Mouse (Mus musculus) thymus, postnatal 10 days (tissue): ENCODE results near the gene Msi2.

Experiments
- DNase-seq, 2 experiments: peaks; one replicate each; pipeline ENCODE4 v3.0.0; 2021; ENCODE audit warnings: low spot score in 2 of 2

Msi2 gene

DNA sequence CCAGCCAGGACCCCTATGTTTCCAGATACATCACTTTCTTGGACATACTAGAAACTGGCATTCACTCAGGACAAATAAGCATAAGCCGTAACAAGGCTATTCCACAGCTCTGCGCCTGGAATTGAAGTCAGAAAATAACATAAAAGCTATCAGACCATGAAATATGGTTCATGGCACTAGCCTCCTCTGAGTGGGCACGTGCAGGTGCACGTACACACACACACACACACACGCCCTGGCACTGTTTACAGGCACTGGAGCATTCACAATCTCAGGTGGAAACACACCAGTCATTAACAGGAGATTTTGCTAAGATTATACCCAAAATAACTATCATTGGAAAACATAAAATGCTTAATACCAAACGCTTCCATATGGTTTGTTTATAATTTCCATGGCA lies 81.4 kb downstream of the Msi2 start:
- no peak for DNase-seq

GRCm38 (mm10) chr11:88636319-88636718 lies 82.0 kb downstream of the Msi2 start:
- DNase-seq: no peak

- no peak for DNase-seq
These were observed 83.7 kb downstream of the Msi2 start for GRCm38 (mm10) chr11:88634627-88635026.

DNA sequence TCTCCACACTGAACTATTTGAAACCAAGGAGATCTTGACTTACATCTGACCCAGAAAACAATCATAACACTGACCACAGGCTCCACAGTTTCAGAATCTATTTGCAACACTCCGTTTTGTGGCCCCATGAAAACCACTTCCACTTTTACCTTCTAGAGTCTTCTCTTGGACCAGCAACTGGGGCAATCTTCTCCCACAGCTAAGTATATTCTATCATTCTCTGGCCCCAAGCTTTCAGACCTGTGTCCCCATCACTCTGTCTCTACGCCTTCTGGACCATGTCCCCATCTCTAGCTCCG lies 86.4 kb downstream of the Msi2 start:
- DNase-seq: no peak

- DNase-seq: no peak
These were observed 87.0 kb downstream of the Msi2 start for GRCm38 (mm10) chr11:88631084-88631931.

- DNase-seq: no peak
These were observed 88.7 kb downstream of the Msi2 start for GRCm38 (mm10) chr11:88629619-88630018.

DNA sequence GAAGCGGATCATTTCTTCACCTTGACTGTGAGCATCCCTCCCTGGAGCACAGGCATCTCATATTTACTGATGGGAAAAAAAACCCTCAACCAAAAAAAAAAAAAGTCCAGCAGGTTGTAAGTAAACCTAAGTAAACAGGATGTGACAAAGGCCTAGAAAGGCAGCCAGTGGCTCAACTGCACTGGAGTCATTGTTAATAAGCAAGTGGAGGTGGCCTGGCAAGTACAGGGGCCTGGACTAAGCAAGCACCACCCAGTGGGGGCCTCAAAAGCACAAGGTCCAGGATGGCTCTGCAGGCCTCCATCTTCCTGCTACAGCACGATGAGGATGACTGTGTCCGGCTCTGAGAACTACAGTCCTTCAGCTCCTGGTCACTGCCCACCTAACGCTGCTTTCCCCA lies 89.1 kb downstream of the Msi2 start:
- no peak for DNase-seq

- no peak for DNase-seq
These were observed 89.6 kb downstream of the Msi2 start for GRCm38 (mm10) chr11:88628676-88629075.

GRCm38 (mm10) chr11:88627327-88627726 lies 91.0 kb downstream of the Msi2 start:
- DNase-seq: peak; percentile 66 to 82

- no peak for DNase-seq
These were observed 91.7 kb downstream of the Msi2 start for GRCm38 (mm10) chr11:88626576-88626975.

GRCm38 (mm10) chr11:88626061-88626460 lies 92.3 kb downstream of the Msi2 start:
- DNase-seq: no peak

DNA sequence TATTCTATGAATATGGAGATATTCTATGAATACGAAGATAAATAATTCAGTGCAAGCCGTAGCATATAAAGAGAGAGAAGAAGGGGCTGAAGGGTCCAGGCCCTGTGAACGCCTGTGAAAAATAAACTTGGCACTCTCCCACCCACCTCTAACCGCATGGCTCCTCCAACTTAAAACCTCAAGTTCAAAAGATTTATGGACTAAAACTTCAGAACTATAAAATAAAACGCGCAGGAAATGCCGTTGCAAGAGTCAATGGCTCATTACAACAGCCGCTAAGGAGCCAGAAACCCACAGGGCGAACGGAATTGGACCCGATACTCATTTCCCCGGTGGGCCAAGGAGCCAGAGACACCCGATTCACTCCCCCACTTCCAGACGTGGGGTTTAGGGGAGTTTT lies 93.2 kb downstream of the Msi2 start:
- DNase-seq: no peak

DNA sequence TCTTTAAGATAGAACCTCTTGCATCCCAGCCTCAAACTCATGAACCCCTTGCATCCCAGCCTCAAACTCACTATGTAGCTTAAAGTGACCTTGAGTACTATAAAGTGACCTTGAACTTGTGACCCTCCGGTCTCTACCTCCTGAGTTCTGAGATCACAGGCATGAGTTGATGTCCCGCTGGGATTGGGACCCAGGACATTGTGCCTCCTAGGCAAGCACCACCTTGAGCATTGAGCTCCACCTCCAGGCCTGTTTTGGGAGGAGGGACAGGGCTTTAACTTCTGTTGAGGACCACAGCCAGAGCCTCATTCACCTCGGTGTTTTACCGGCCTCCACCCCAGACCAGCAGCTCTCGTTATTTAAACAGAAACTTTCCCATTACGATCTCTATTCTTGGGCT lies 93.7 kb downstream of the Msi2 start:
- DNase-seq: no peak

- DNase-seq: no peak
These were observed 94.6 kb downstream of the Msi2 start for GRCm38 (mm10) chr11:88623671-88624070.

DNA sequence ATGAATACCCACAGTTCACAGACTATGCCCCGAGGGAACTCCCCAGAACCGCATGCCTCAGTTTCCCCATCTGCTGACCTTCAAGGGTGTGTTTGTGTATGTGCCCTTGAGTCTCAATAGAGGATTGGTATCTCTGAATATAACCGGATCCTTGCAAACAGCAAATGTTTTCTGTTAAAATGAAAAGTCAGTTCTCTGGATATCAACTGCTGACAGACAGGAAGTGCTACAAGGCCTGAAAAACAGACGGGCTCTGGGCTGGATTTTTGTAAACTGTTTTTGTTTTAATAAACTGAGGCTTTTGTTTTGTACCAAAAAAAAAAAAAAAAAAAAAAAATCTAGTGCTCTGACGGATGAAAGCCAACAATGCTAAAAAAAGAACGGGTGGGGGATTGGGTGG lies 95.8 kb downstream of the Msi2 start:
- DNase-seq: no peak

DNA sequence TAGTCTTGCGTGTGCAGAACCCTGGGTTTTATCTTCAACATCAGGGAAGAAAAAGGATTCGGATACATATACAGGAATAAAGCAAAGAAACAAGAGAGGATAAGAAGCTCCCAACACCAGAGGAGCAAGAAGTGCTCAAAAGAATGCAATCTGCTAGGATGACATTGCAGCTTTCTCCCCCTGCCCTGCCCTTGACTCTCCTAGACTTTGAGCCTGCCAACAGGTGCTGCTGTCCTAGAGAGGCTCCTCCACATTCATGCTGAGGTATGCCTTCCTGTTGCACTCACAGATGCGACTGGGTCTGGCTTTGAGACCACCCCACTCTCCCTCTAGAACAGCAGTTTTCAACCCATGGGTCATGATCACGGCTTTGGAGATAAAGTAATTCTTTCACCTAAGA lies 96.5 kb downstream of the Msi2 start:
- DNase-seq: peak; percentile 53 to 61

DNA sequence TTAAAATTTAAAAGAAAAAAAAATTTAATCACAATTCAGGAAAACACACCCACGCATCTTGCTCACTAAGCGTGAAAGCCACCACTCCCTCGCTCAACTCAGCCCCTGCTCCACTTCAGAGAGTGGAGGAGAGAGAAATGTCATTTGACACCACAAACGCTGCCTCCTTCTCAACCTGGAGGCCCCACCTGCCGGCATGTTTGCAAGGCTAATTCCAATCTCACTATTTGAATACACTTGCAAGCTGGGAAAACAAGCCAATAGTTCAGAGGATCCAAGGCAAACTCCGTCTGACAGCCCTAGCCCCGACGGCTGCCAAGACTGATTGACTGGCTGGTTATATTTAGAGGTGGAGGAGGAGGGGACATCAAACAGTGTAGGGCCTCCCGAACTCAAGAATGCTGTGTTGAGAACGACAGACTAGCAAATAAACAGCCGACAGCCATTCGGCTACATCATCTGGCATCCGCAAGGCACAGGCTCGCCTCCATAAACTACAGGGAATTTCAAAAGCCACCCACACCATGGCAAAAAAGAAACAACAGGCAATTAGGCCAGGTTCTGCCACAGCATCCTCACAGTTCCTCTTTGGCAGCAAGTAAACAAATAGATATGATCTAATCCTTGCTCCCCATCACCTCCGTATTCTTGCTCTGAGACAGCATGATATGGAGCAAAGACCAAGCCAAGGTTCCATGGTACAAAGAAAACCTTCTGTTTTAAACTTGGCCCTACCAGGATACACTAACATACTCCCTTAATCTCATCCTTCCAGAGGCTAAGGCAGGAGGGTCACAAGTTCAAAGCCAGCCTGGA lies 97.9 kb downstream of the Msi2 start:
- peak; percentile 60 to 67 for DNase-seq

DNA sequence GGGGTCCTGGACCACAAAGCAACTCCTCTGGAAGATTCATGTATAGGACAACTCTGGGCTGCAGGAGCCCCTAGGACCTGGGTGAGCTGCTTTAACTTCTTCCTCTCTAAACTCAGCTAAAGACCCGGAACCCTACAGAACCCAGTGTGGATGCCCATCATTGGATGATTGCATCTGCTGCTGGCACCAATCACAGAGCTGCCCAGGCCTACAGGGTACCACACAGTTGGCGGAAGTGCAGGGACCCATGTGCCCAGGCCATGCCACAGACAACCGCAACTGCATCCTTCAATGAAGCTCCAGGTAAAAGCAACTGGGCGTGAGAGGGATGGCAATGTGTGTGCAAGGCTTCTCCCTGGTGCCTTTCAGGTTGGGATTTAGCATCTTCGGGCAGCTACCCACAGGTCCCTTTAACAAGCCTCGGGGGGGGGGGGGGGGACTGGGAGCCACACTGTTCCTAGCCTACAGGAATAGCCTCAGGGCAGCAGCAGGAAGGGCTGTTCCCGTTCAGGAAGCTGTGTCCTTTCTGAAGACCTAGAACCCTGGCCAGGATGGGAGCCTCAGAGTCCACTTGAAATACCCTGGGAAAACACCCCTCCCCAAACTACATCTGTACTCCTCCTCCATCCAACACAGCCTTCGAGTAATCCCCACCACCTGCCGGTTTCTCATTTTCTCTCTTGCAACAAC lies 98.7 kb downstream of the Msi2 start:
- no peak for DNase-seq

DNA sequence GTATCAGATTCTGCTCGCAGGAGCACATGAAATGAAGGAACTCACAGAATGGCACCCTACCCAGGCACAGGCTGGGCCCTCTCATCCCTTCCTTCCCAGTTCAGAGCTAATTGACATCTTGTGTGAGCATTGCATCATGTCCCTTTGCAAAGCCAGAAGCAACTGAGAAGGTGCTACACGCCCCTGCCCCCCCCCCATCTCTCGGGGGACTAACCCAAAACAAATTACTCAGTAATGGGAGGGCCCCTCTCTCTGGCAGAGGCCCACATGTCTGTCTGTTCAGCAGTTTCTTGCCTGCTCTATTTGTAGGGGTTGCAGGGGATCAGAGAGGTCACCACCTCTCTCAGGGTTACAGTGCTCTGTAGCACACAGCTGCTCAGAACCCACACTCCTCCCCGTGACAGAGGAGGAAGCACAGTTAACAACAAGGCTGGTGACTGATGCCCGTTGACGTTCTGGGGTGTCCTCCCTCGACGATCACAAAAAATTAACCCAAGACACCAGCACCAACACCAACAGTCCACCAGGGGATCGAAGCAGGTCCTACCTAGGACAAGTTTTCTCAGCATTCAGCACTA lies 99.5 kb downstream of the Msi2 start:
- DNase-seq: peak; percentile 61

- DNase-seq: no peak
These were observed 100.3 kb downstream of the Msi2 start for GRCm38 (mm10) chr11:88618005-88618501.

GRCm38 (mm10) chr11:88617380-88617779 lies 100.9 kb downstream of the Msi2 start:
- no peak for DNase-seq
